In genomic region chr3:51159322-51159721, GRCm38 (mm10) we compare ENCODE assay signal across 15 mouse cellular contexts.
"Had no signal": no experiment of that assay in that cellular context is flagged by ENCODE, and none has a peak within 500 bp of the region (broad histone marks: within the 10 kb centered on the region; RNA-seq: fewer than 3 reads in every experiment).

No protein-coding gene starts in this region.

- H3K4me2 ChIP-seq: intestine, embryonic 15.5 days; limb, embryonic 13.5 days; liver, embryonic 11.5 days; lung, embryonic 15.5 days; neural tube, embryonic 12.5 days had no signal

- H3K9me3 ChIP-seq: intestine, embryonic 15.5 days; limb, embryonic 13.5 days; lung, embryonic 15.5 days; megakaryocyte, embryonic 14.5 days; neural tube, embryonic 12.5 days had no signal

- ATAC-seq: intestine, embryonic 15.5 days had no signal

- H3K9ac ChIP-seq: intestine, embryonic 15.5 days; limb, embryonic 13.5 days; lung, embryonic 15.5 days; neural tube, embryonic 12.5 days had no signal

- H3K27ac ChIP-seq: intestine, embryonic 15.5 days; layer of hippocampus, adult 2 months; limb, embryonic 13.5 days; lung, embryonic 15.5 days; macrophage; neural tube, embryonic 12.5 days had no signal

- DNase-seq: kidney, adult 18-20 months; kidney, postnatal 10 days; kidney, postnatal 4 days; lung, postnatal 14 days; right cerebral cortex, adult 18-20 months; right cerebral cortex, postnatal 25 days; thymus, postnatal 4 days had no signal

- H3K27me3 ChIP-seq: intestine, embryonic 15.5 days; limb, embryonic 13.5 days; lung, embryonic 15.5 days; neural tube, embryonic 12.5 days had no signal

- H3K36me3 ChIP-seq: intestine, embryonic 15.5 days; limb, embryonic 13.5 days; lung, embryonic 15.5 days; neural tube, embryonic 12.5 days had no signal

- H3K4me3 ChIP-seq: intestine, embryonic 15.5 days; layer of hippocampus, adult 2 months; limb, embryonic 13.5 days; lung, embryonic 15.5 days; megakaryocyte, embryonic 14.5 days; neural tube, embryonic 12.5 days had no signal
